9 mouse cellular contexts compared by ENCODE assay signal in the genomic region with DNA sequence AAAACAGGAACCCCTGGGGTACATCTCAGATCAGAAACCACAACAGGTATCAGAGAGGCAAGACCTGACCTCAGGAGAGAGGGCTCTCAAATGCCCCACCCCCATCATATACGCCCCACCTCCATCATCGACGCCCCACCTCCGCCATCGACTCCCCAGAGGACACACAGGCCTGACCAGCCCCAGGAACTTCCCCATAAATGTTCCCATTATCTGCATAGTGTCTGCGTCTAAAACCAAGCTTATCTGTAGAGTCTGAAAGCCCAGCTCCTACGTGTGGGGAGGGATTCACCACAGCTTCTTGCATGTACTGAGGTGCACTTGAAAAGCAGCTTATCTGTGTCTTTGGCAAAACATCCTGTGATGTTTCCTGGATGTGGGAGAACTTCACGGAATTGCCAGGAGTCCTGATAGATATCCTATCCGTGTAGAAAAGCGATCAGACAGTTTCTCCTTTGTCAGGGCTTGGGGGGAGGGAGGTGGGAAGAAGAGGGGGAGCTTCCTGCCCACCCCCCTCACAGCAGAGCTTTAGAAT. TPM values are rescaled to one million over a fixed set of nuclear protein-coding genes. Genes with fewer than 3 reads are reported as not detected.
DNase-seq lines count a peak whose midpoint lies in the region; ATAC-seq and TF ChIP-seq lines count a peak whose summit lies in the region.
"Had no signal": no experiment of that assay in that cellular context is flagged by ENCODE, and none has a peak within 500 bp of the region (broad histone marks: within the 10 kb centered on the region; RNA-seq: fewer than 3 reads in every experiment).

No protein-coding gene starts in this region.

- peak; percentile 51 for DNase-seq in heart, adult 8-10 months (ENCODE audit: low spot score)
- peak; percentile 44 for DNase-seq in spleen, adult 12 weeks (ENCODE audit: low spot score)
- no peak for DNase-seq in embryo, embryonic 9.5 days (ENCODE audit: extremely low spot score)
- DNase-seq in embryonic facial prominence, embryonic 10.5 days (ENCODE audit: low spot score): no peak
- no peak for DNase-seq in gastrocnemius, adult 8-10 months (ENCODE audit: low spot score in 2 of 2)

- no peaks in the 10 kb centered on the region for H3K36me3 ChIP-seq in liver, embryonic 12.5 days
- H3K36me3 ChIP-seq in embryonic facial prominence, embryonic 10.5 days (replicated peaks): no peaks in the 10 kb centered on the region
- H3K36me3 ChIP-seq in hindbrain, embryonic 16.5 days (ENCODE audit: control insufficient read depth, insufficient read depth, low read length): 0 out of 2 replicates have a peak, but pooled peaks cover 2% of the 10 kb centered on the region
- H3K36me3 ChIP-seq: neural tube, embryonic 12.5 days had no signal

- H3K4me3 ChIP-seq in bone marrow, adult 2 months (replicated peaks; ENCODE audit: control insufficient read depth, low read depth, low read length): no peak overlapping the region
- no peak overlapping the region for H3K4me3 ChIP-seq in liver, embryonic 12.5 days
- no peak overlapping the region for H3K4me3 ChIP-seq in embryonic facial prominence, embryonic 10.5 days
- no peak overlapping the region for H3K4me3 ChIP-seq in hindbrain, embryonic 16.5 days (ENCODE audit: low read length)
- H3K4me3 ChIP-seq: neural tube, embryonic 12.5 days had no signal

- no peaks in the 10 kb centered on the region for H3K9me3 ChIP-seq in liver, embryonic 12.5 days (replicated peaks)
- no peaks in the 10 kb centered on the region for H3K9me3 ChIP-seq in embryonic facial prominence, embryonic 10.5 days
- no peaks in the 10 kb centered on the region for H3K9me3 ChIP-seq in hindbrain, embryonic 16.5 days (ENCODE audit: control insufficient read depth, low read length)
- H3K9me3 ChIP-seq: neural tube, embryonic 12.5 days had no signal

- peak overlapping the region; percentile 40 for H3K4me2 ChIP-seq in liver, embryonic 12.5 days
- no peak overlapping the region for H3K4me2 ChIP-seq in hindbrain, embryonic 16.5 days (ENCODE audit: low read length)
- H3K4me2 ChIP-seq: neural tube, embryonic 12.5 days had no signal

- no peak for TF ChIP-seq CTCF in bone marrow, adult 2 months (IDR thresholded peaks at IDR 0.05; ENCODE audit: control insufficient read depth, insufficient read depth, low read length)

- 9% methylated on average over 10 of the region's 10 CpGs for WGBS in bone marrow, adult 2 months
- 5% methylated on average over 10 of the region's 10 CpGs for WGBS in liver, embryonic 12.5 days (ENCODE audit: insufficient replicate concordance)
- 53% methylated on average over 10 of the region's 10 CpGs for WGBS in embryonic facial prominence, embryonic 10.5 days
- 65% methylated on average over 10 of the region's 10 CpGs for WGBS in hindbrain, embryonic 16.5 days

- peak overlapping the region; percentile 79; the same call in 1 of the 2 replicates for H3K27ac ChIP-seq in bone marrow, adult 2 months (ENCODE audit: control insufficient read depth, insufficient read depth, low read depth, low read length, poor library complexity)
- peak overlapping the region; percentile 68 for H3K27ac ChIP-seq in liver, embryonic 12.5 days
- H3K27ac ChIP-seq in embryonic facial prominence, embryonic 10.5 days (replicated peaks): no peak overlapping the region
- H3K27ac ChIP-seq in hindbrain, embryonic 16.5 days (ENCODE audit: low read depth, low read length): no peak overlapping the region
- H3K27ac ChIP-seq: neural tube, embryonic 12.5 days had no signal

- ATAC-seq in liver, embryonic 12.5 days: peak; percentile 80
- ATAC-seq in hindbrain, embryonic 16.5 days: no peak

- TF ChIP-seq POLR2A in bone marrow, adult 2 months (IDR thresholded peaks at IDR 0.05; ENCODE audit: borderline replicate concordance, control insufficient read depth, low read depth, low read length): no peak

- no peaks in the 10 kb centered on the region for H3K27me3 ChIP-seq in liver, embryonic 12.5 days (replicated peaks)
- H3K27me3 ChIP-seq in embryonic facial prominence, embryonic 10.5 days (replicated peaks; ENCODE audit: low read depth, poor library complexity, severe bottlenecking): no peaks in the 10 kb centered on the region
- no peaks in the 10 kb centered on the region for H3K27me3 ChIP-seq in hindbrain, embryonic 16.5 days (replicated peaks; ENCODE audit: control insufficient read depth, insufficient read depth, low read length)
- H3K27me3 ChIP-seq: neural tube, embryonic 12.5 days had no signal

- H3K4me1 ChIP-seq in bone marrow, adult 2 months (ENCODE audit: control insufficient read depth, insufficient read depth, low read length): no peaks in the 10 kb centered on the region; the same call in 1 of the 2 replicates
- peaks cover 41% of the 10 kb centered on the region for H3K4me1 ChIP-seq in liver, embryonic 12.5 days
- H3K4me1 ChIP-seq in embryonic facial prominence, embryonic 10.5 days: peaks cover 21% of the 10 kb centered on the region
- 0 out of 2 replicates have a peak, but pooled peaks cover 2% of the 10 kb centered on the region for H3K4me1 ChIP-seq in hindbrain, embryonic 16.5 days (ENCODE audit: control insufficient read depth, insufficient read depth, low read depth, low read length)

- H3K9ac ChIP-seq in liver, embryonic 12.5 days: no peak overlapping the region
- H3K9ac ChIP-seq in hindbrain, embryonic 16.5 days (ENCODE audit: low read depth, low read length): no peak overlapping the region
- H3K9ac ChIP-seq: neural tube, embryonic 12.5 days had no signal

RNA-seq across cellular contexts. Expression of a gene that starts 29.8 kb away (rescaled TPM):
- 19.8 and 33.7 TPM in 2 replicates for polyA plus RNA-seq in bone marrow, adult 2 months (2011; ENCODE audit: insufficient read depth, insufficient read length, low replicate concordance, missing spikeins)
- total RNA-seq in heart, adult 8-10 months (2022): 10 to 100 TPM; 16.8 to 21.3 (median 17.1) TPM
- polyA plus RNA-seq in liver, embryonic 12.5 days (2016; fragmentation: Nextera tagmentation; extraction: Ambion mirVana): 23.1 and 25.9 TPM in 2 replicates
- polyA plus RNA-seq in embryonic facial prominence, embryonic 10.5 days (2016; fragmentation: Nextera tagmentation; extraction: Ambion mirVana): 2.8 and 3.5 TPM in 2 replicates
- 4.6 and 5.4 TPM in 2 replicates for polyA plus RNA-seq in hindbrain, embryonic 16.5 days (2015; fragmentation: Nextera tagmentation; extraction: Ambion mirVana)
- 1 to 10 TPM; 4.1 to 8.3 (median 6.0) TPM for total RNA-seq in gastrocnemius, adult 8-10 months (2022)

RNA-seq across cellular contexts. Expression of a gene that starts 37.7 kb away (rescaled TPM):
- 1.9 and 2.0 TPM in 2 replicates for polyA plus RNA-seq in bone marrow, adult 2 months (2011; ENCODE audit: insufficient read depth, insufficient read length, low replicate concordance, missing spikeins)
- total RNA-seq in heart, adult 8-10 months (2022): 10 to 100 TPM in 2 of 4 experiments, 1 to 10 TPM in 2; 7.6 to 14.8 (median 11.0) TPM
- polyA plus RNA-seq in liver, embryonic 12.5 days (2016; fragmentation: Nextera tagmentation; extraction: Ambion mirVana): 1.6 and 1.7 TPM in 2 replicates
- 4.5 and 4.7 TPM in 2 replicates for polyA plus RNA-seq in embryonic facial prominence, embryonic 10.5 days (2016; fragmentation: Nextera tagmentation; extraction: Ambion mirVana)
- 16.4 and 16.7 TPM in 2 replicates for polyA plus RNA-seq in hindbrain, embryonic 16.5 days (2015; fragmentation: Nextera tagmentation; extraction: Ambion mirVana)
- 1 to 10 TPM; 2.1 to 3.6 (median 2.9) TPM for total RNA-seq in gastrocnemius, adult 8-10 months (2022)

RNA-seq across cellular contexts. Expression of a gene that starts 44.7 kb away (rescaled TPM):
- polyA plus RNA-seq in bone marrow, adult 2 months (2011; ENCODE audit: insufficient read depth, insufficient read length, low replicate concordance, missing spikeins): not detected in 2 replicates
- total RNA-seq in heart, adult 8-10 months (2022): under 1 TPM in 1 of 4 experiments, not detected in 3; 0.60 TPM
- not detected in 2 replicates for polyA plus RNA-seq in liver, embryonic 12.5 days (2016; fragmentation: Nextera tagmentation; extraction: Ambion mirVana)
- not detected in 2 replicates for polyA plus RNA-seq in embryonic facial prominence, embryonic 10.5 days (2016; fragmentation: Nextera tagmentation; extraction: Ambion mirVana)
- polyA plus RNA-seq in hindbrain, embryonic 16.5 days (2015; fragmentation: Nextera tagmentation; extraction: Ambion mirVana): not detected in 2 replicates
- not detected for total RNA-seq in gastrocnemius, adult 8-10 months (2022)
- polyA plus RNA-seq: neural tube, embryonic 12.5 days had no signal

RNA-seq across cellular contexts. Expression of a gene that starts 58.9 kb away (rescaled TPM):
- 2.7 and 7.2 TPM in 2 replicates for polyA plus RNA-seq in bone marrow, adult 2 months (2011; ENCODE audit: insufficient read depth, insufficient read length, low replicate concordance, missing spikeins)
- 1 to 10 TPM; 4.2 to 5.4 (median 4.8) TPM for total RNA-seq in heart, adult 8-10 months (2022)
- 9.3 and 9.7 TPM in 2 replicates for polyA plus RNA-seq in liver, embryonic 12.5 days (2016; fragmentation: Nextera tagmentation; extraction: Ambion mirVana)
- 26.0 and 27.2 TPM in 2 replicates for polyA plus RNA-seq in embryonic facial prominence, embryonic 10.5 days (2016; fragmentation: Nextera tagmentation; extraction: Ambion mirVana)
- polyA plus RNA-seq in hindbrain, embryonic 16.5 days (2015; fragmentation: Nextera tagmentation; extraction: Ambion mirVana): 26.6 and 27.6 TPM in 2 replicates
- total RNA-seq in gastrocnemius, adult 8-10 months (2022): 1 to 10 TPM; 4.1 to 5.7 (median 4.4) TPM

Comparison
In these comparisons a context has a peak if more than half of its experiments do, and no peak if none do; other contexts are left out.
1. H3K27ac ChIP-seq: peak in bone marrow, adult 2 months (single experiment) and liver, embryonic 12.5 days (single experiment); none in embryonic facial prominence, embryonic 10.5 days (single experiment) and hindbrain, embryonic 16.5 days (single experiment).
2. DNase-seq: peak in heart, adult 8-10 months (single experiment) and spleen, adult 12 weeks (single experiment); none in embryo, embryonic 9.5 days (single experiment), embryonic facial prominence, embryonic 10.5 days (single experiment) and gastrocnemius, adult 8-10 months (0 of 2).